Mouse (Mus musculus) cortical plate, adult 2 months (tissue): ENCODE results near the gene Sec14l3.

Experiments
- CTCF ChIP-seq: fragments of 200-500 bp; IDR thresholded peaks from 2 replicates; pipeline ENCODE4 v1.5.1; 2011; ENCODE audit warnings: mild to moderate bottlenecking, control low read depth, low read length; ENCODE audit not compliant: insufficient read depth; ENCODE audit errors: extremely low read depth
- POLR2A ChIP-seq: fragments of 200-500 bp; IDR thresholded peaks from 2 replicates; pipeline ENCODE4 v1.6.1; 2011; ENCODE audit warnings: mild to moderate bottlenecking, low read length, control low read depth; ENCODE audit not compliant: insufficient read depth; ENCODE audit errors: extremely low read depth

DNA sequence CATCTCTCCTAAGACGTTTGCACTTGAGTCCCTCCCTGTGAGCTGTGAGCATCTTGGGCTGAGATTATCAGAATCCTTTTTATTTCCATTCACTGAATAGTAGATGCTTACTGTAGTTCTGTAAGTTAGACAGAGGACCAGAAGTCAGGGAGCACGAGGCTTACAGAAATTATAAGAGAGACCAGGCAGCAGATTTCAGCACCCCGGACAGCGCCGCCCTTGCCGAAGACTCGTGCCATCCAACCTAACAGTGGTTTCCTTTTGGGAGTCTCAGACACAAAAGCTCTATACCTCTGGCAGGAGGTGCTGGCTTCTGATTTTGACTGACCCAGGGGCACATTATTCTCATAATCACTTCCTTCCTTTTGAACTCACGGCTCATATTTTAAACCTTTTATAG lies 12.0 kb downstream of the Sec14l3 start:
- TF ChIP-seq CTCF (no peak), POLR2A (no peak)
